Comparison of ENCODE assay signal across 28 mouse cellular contexts in the genomic region with DNA sequence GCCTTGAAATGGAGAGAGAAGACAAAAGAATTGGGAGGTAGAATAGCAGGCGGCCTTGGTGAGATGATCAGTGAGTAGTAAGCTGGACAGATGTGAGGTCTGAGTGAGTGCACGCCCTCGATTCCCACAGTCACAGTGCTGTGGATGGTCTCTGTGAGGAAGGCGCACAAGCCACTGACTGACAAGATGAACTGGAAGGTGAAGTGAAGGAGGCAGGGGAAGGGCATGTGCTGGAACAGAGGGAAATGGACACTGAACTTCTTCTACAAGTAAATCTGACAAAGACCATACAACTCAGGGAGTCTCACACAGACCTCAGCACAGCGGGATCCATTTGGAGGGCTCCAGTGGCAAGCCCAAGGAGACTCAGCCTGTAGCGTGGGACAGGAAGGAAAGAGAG.
"Had no signal": no experiment of that assay in that cellular context is flagged by ENCODE, and none has a peak within 500 bp of the region (broad histone marks: within the 10 kb centered on the region; RNA-seq: fewer than 3 reads in every experiment).

No protein-coding gene starts in this region.

- H3K9ac ChIP-seq: limb, embryonic 12.5 days; limb, embryonic 13.5 days; limb, embryonic 15.5 days; liver, embryonic 12.5 days; liver, embryonic 13.5 days; liver, embryonic 14.5 days; liver, embryonic 15.5 days; liver, postnatal 0 days; lung, embryonic 14.5 days; lung, embryonic 15.5 days; midbrain, embryonic 12.5 days; midbrain, embryonic 13.5 days; midbrain, embryonic 15.5 days; neural tube, embryonic 12.5 days had no signal

- H3K4me1 ChIP-seq: limb, embryonic 10.5 days; limb, embryonic 12.5 days; limb, embryonic 13.5 days; liver, embryonic 12.5 days; liver, embryonic 13.5 days; liver, embryonic 15.5 days; lung, embryonic 15.5 days; megakaryocyte, embryonic 14.5 days; midbrain, embryonic 12.5 days; midbrain, embryonic 13.5 days; midbrain, embryonic 15.5 days; neural tube, embryonic 12.5 days had no signal

- H3K36me3 ChIP-seq: limb, embryonic 15.5 days; liver, embryonic 12.5 days; liver, embryonic 13.5 days; liver, embryonic 15.5 days; lung, embryonic 15.5 days; midbrain, embryonic 12.5 days; midbrain, embryonic 13.5 days; midbrain, embryonic 15.5 days; neural tube, embryonic 12.5 days had no signal

- H3K27me3 ChIP-seq: limb, embryonic 12.5 days; limb, embryonic 13.5 days; limb, embryonic 15.5 days; liver, embryonic 12.5 days; liver, embryonic 13.5 days; liver, embryonic 15.5 days; lung, embryonic 15.5 days; megakaryocyte, embryonic 14.5 days; midbrain, embryonic 12.5 days; midbrain, embryonic 13.5 days; midbrain, embryonic 15.5 days; neural tube, embryonic 12.5 days had no signal

- H3K4me3 ChIP-seq: limb, embryonic 10.5 days; limb, embryonic 12.5 days; limb, embryonic 13.5 days; limb, embryonic 15.5 days; liver, embryonic 12.5 days; liver, embryonic 13.5 days; liver, embryonic 15.5 days; lung, embryonic 15.5 days; megakaryocyte, embryonic 14.5 days; midbrain, embryonic 10.5 days; midbrain, embryonic 12.5 days; midbrain, embryonic 13.5 days; midbrain, embryonic 15.5 days; myocyte; neural tube, embryonic 12.5 days had no signal

- H3K27ac ChIP-seq: limb, embryonic 10.5 days; limb, embryonic 12.5 days; limb, embryonic 13.5 days; limb, embryonic 15.5 days; liver, embryonic 12.5 days; liver, embryonic 13.5 days; liver, embryonic 14.5 days; liver, embryonic 15.5 days; lung, embryonic 15.5 days; macrophage; midbrain, embryonic 10.5 days; midbrain, embryonic 12.5 days; midbrain, embryonic 13.5 days; midbrain, embryonic 15.5 days; neural tube, embryonic 12.5 days had no signal

- DNase-seq: left cerebral cortex, postnatal 4 days; liver; liver, embryonic 13.5 days; liver, postnatal 0 days; lung, adult 18-20 months; lung, adult 2 months; lung, embryonic 14.5 days; lung, postnatal 10 days; lung, postnatal 14 days; lung, postnatal 36 days; lung, postnatal 4 days; midbrain, embryonic 14.5 days had no signal

- H3K9me3 ChIP-seq: limb, embryonic 10.5 days; limb, embryonic 12.5 days; limb, embryonic 13.5 days; limb, embryonic 15.5 days; liver, embryonic 12.5 days; liver, embryonic 13.5 days; liver, embryonic 15.5 days; lung, embryonic 15.5 days; megakaryocyte, embryonic 14.5 days; midbrain, embryonic 10.5 days; midbrain, embryonic 12.5 days; midbrain, embryonic 13.5 days; midbrain, embryonic 15.5 days; neural tube, embryonic 12.5 days had no signal
